Mouse (Mus musculus) gastrocnemius, adult 2 months (tissue): Measurements from ENCODE around the gene Spout1. TPM values are rescaled to one million over a fixed set of nuclear protein-coding genes. Genes with fewer than 3 reads are reported as not detected.
A peak's percentile ranks its signal among the peaks of the same experiment; 100 is the strongest.

ENCODE experiments used
- DNase-seq: peaks from one replicate; pipeline ENCODE4 v3.0.0; 2022
- H3K27ac ChIP-seq: fragments of 200-600 bp; 2 replicates; pipeline ENCODE4 v1.8.1; 2022; ENCODE audit warnings: mild to moderate bottlenecking
- H3K4me3 ChIP-seq: fragments of 200-600 bp; 2 replicates; pipeline ENCODE4 v1.8.1; 2022; ENCODE audit warnings: mild to moderate bottlenecking, moderate library complexity
- CTCF ChIP-seq: fragments of 200-600 bp; IDR thresholded peaks from 2 replicates; pipeline ENCODE4 v1.8.1; 2022; ENCODE audit warnings: antibody characterized with exemption, mild to moderate bottlenecking, moderate library complexity
- intact Hi-C: fragments of 180-260 bp; cut with DNase I; formaldehyde crosslinking; loops from one replicate; pipeline ENCODE4 v1.15.1; 2025
- long read RNA-seq, 2 experiments: library from polyadenylated mRNA; stranded (forward); transcript quantifications; one replicate each; pipeline ENCODE4 v2.0.0; 2021
- total RNA-seq, 2 experiments: library from RNA; stranded (reverse); gene quantifications; 2 replicates each; pipeline ENCODE4 v1.2.3; 2021

The Spout1 gene
- total RNA-seq, result 1 to 10 TPM; 4.2 to 4.5 TPM
- long read RNA-seq, experiment 1, partial matches to known transcripts, result 1 of 6 reads
- long read RNA-seq, experiment 1, other reads (novel, unspliced or antisense), result 1 of 6 reads
- long read RNA-seq, experiment 2, partial matches to known transcripts, result 0 of 5 reads
- long read RNA-seq, experiment 2, other reads (novel, unspliced or antisense), result 1 of 5 reads

DNA sequence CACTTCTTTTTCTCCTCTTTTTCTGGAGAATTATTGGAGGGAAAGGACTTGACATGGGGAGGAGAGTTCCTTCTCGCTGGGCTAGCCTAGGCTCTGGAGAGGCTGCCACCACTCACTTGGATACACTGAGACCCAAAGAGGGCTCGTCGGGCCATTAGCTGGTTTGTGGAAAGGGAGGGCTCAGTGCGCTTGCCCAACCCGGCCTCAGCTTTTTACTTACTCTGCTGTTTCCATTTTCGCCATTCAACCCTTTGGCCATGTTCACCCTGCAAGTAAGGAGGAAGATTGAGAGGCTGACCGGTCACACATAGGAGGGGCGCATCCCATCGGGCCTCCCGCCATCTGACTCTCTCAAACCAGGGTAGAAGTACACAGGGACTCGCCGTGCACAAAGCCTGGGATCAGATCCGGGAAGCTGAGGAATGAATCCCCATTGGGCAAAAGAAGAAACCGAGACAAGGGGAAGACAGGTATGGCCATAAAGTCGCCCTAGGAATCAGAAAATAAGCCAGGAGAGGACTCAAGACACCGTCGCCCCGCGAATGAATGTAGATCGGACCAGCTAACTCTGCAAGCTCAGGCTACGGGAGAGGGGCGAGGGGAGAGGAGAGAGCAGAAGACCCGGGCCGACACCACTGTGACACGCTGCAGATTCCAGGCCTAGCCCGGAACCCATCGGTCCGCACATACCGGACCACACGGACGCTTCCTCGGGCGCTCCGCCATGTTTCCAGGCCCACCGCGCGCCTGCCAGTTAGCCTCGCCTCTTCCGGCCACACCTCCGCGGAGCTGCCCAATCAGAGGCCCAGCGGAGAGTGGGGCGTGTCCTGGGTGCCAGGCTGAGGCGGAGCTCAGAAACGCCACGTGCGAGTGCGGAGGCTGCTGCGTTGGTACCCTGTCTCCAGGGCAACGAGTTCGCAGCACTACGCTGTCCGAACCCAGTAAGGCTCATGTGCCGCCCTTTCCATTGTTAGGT is at the start of gene Spout1:
TSS of gene Spout1 (minus strand) at position 760 of the 976 bp plus-strand sequence.
- peak; percentile 97 for DNase-seq
- intact Hi-C loops, result loop anchor here (1.0 to 2.0 kb wide), 3 partner anchors 27 to 92 kb away; partner anchors contain the start of genes Kyat1 and Lrrc8a
- peak within 1 kb of the TSS; percentile 85 for H3K27ac ChIP-seq
- H3K4me3 ChIP-seq, result peak within 1 kb of the TSS; percentile 87
- TF ChIP-seq CTCF, result no peak

DNA sequence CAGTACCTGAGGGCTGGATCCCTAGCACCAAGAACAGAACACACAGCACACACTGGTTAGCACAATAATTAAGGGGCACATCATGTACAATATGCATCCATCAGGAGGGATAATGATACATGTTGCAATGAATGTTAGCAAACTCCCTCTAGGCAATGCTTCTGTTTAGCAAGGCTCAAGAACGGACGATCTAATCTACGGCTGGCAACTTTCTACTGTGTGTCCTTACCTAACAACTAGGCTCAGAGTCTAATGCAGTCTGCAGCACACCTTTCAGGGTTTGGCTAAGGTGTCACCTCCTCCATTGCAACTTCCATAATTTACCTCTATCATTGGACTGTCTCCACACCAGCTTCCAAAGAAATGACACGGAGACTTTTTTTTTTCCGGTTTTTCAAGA is 38.0 kb upstream of the Spout1 start:
- H3K27ac ChIP-seq, result no peak overlapping the region
- TF ChIP-seq CTCF, result no peak
- no peak for DNase-seq
- H3K4me3 ChIP-seq, result no peak overlapping the region
- intact Hi-C loops, result no loop called here

DNA sequence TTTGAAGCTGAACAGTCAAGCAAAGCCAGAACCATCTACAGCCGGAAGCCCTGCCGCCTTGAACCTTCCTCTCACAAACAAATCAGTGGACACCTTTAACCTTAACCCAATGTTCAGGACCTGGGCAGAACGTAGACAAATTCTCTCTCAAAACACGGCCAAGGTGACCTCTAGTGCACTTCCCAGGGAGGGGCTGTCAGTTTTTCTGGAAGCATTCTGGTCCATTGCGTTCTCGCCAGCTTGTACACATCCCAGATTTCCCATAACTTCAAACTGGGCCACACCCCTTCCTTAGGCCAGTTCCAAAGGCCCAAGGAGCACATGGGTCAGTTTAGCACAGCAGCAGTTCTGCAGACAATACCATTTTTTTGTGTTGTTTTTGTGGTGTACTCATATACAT is 37.2 kb upstream of the Spout1 start:
- DNase-seq, result peak; percentile 31
- no peak for TF ChIP-seq CTCF
- intact Hi-C loops, result no loop called here
- Histone ChIP-seq H3K4me3 (no peak overlapping the region), H3K27ac (peak overlapping the region; percentile 58)

DNA sequence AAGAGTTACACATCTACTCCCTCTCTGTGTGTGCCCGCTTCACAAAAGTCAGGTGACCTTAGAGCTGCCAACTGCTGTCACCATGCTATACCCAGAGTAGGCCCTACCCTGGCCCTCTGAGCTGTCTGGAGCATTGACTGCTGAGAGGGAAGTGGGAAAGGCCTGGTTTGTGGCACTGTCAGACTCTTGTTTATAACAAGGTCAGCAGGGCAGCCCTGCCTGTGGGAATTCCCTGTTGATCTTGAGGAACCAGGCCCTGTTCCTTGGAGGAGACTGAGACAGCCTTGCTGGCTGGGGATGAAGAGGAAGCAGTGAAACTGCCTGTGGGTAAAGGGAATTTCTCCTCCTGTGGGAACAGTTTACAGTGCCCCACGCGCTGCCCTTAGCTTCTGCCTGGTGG is 36.5 kb upstream of the Spout1 start:
- intact Hi-C loops, result no loop called here
- peak; percentile 24 for DNase-seq
- Histone ChIP-seq H3K4me3 (no peak overlapping the region), H3K27ac (peak overlapping the region; percentile 58)
- TF ChIP-seq CTCF, result no peak

DNA sequence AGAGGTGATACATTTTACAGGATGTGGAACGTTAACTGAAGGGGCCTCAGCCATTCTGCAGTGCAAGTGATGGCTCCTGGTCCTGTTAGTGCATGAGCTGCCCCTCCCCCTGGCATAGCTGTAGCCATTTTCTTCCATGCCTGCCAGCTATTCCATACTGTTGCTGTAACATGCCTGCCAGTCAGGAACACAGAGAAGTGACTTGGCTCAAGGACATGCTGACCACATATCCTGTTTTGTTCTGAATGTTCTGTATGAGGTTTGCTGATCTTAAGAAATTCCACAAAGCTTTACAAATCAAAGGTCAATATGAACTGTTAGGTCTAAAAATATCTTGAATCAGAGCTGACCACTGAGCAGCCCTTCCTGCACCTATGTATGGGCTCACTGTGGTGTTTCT is 34.7 kb upstream of the Spout1 start:
- no peak for DNase-seq
- peak overlapping the region; percentile 12; the same call in 1 of the 2 replicates for H3K27ac ChIP-seq
- H3K4me3 ChIP-seq, result no peak overlapping the region
- TF ChIP-seq CTCF, result no peak
- intact Hi-C loops, result no loop called here

DNA sequence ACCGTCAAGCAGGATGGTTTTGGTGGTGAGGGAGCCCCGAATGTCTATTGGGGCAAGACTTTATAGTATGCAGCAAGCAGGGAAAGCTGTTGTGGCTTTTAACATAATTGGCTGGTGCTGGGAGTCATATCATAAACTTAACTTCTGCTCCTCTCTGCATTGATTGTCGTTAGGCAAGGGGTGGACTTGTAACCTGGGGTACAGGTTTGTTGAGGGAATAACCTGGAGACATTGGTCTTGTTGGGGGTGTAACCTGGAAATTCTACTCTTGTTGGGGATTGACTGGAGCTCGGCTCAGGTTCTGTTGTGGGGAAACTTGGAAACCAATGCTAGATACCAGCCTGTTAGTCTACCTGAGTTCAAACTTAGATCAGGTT is 33.9 kb upstream of the Spout1 start:
- no peak for TF ChIP-seq CTCF
- intact Hi-C loops, result no loop called here
- no peak overlapping the region for H3K4me3 ChIP-seq
- no peak overlapping the region for H3K27ac ChIP-seq
- DNase-seq, result peak; percentile 10

DNA sequence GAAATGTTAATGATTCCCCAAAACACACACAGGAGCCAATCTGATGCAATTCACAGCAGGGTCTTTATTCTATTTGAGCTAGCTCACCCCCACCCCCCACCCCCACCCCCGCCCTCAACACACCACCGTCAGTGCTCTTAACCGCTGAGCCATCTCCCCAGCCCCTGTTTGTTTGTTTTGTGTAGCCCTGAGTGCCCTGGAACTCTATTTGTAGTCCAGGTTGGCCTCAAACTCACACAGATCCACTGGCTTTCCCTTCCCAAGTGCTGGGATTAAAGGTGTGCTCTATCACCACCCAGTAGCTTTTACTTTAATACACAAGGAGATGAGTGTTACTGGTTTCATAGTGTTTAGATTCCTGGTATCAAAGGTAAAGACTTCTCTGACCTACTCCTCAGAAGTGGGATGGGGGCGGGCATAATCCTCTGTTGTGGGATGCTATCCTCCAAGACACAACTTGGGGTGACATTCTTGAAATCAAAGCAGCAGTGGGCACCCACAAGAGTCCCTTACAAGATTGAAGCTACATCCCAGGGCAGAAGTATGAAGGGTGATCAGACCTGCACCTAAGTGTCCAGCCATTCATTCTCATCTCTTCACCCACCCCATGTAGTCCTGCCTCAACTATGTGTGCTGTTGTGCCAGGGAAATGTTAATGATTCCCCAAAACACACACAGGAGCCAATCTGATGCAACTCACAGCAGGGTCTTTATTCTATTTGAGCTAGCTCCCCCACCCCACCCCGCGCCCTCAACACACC is 33.3 kb upstream of the Spout1 start:
- intact Hi-C loops, result no loop called here

DNA sequence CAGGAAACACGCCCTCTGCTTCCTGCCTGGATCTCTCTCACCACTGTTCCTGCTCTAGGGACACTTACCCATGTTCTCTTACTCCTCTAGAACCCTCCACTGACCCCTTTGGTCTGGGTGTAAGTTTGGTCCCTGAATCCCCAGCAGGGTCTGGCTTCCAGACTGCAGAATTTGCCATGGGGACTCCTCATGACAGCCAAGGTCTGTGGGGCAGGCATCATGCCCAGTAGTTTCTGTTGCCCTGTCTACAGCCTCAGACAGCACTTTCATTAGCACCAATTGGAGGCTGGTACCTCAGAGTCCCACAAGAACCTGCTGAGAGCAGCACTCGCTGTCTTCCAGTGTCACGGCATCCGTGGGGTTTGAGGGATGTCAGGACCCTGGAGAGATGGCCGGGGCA is 29.6 kb upstream of the Spout1 start:
- peak; percentile 3 for DNase-seq
- Histone ChIP-seq H3K27ac (no peak overlapping the region), H3K4me3 (no peak overlapping the region)
- intact Hi-C loops, result no loop called here
- TF ChIP-seq CTCF, result no peak

More for the DNA sequence above, 33.3 kb upstream of the Spout1 start:
- no peak for TF ChIP-seq CTCF
- Histone ChIP-seq H3K4me3 (no peak overlapping the region), H3K27ac (no peak overlapping the region)
- DNase-seq, result peak; percentile 5

DNA sequence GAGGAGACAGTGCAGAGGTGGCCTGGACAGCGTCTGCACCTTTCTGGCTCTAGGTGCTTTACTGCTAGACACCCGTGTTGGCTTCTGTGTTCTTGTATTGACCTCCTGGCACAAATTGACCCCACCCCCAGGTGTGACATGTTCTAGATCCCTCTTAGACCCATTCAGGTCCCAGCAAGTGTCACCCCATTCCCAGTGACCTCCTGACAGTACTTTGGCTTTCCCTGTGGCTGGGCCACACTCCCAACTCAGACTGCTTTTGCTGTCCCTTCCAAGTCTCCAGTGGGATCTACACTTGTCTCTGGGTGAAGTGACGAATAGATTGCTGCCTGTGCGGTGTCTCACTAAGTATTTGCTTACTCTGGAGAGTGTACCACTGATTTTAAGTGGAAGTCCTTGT is 29.1 kb upstream of the Spout1 start:
- Histone ChIP-seq H3K4me3 (no peak overlapping the region), H3K27ac (no peak overlapping the region)
- TF ChIP-seq CTCF, result no peak
- intact Hi-C loops, result no loop called here
- peak; percentile 10 for DNase-seq

DNA sequence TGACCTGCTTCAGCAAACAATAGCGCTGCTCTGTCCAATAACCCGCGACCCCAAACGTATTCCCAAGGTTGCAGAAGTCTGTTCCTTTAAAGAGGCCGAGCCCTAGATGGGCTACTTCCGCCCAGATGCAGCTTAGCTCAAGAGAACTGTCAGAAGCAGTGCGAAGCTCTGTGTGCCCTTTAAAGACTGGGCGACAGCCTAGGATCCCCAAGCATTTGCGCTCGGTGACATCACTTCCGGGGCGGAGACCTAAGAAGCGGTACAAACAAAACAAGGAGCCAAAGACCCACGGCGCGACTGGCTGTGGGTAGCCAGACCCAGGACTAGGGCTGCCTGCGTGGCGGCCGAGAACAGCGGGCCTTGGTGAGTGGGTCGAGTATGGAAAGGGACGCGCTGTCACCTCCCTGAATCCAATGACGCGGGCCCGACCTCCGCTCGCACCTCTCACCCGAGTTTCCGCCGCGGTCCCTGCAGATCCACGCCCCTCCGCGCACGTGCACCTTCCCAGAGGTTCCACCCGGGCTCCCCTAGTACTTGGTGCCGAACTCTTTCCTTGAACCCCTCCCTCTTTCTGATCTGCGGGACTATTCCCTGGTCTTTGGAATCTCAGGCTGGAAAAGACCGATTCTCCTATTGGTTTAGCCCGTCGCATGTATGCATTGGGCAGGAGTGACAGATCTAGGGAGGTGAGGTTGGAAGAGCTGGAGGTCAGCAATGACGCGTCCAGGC is 27.5 kb upstream of the Spout1 start, which contains the start of gene Kyat1:
TSS of gene Kyat1 (minus strand) at position 219 of the 729 bp plus-strand sequence.
- intact Hi-C loops, result loop anchor here (1.0 to 2.0 kb wide), 2 partner anchors 27 to 32 kb away; partner anchors contain the start of genes Lrrc8a and Spout1
- H3K27ac ChIP-seq, result peak within 1 kb of the TSS; percentile 94
- H3K4me3 ChIP-seq, result peak within 1 kb of the TSS; percentile 94
- TF ChIP-seq CTCF, result no peak
- peak; percentile 96 for DNase-seq

DNA sequence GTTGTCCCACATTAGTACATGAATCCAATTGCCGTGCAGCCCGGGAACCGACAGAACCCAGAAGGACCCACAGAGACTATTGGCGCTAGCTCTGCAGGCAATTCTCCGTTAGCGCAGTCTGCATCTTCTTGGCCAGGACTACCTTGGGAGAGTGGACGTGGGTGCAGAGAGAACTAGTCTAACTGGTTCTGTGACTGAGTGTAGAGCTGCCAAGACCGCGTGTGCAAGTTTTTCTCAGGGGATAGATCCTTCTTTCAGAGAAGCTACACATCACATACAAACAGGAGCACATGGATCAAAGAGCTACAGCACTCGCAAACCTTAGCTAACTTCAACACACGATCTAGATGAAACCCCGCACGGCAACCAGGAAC is 27.0 kb upstream of the Spout1 start:
- TF ChIP-seq CTCF, result no peak
- Histone ChIP-seq H3K4me3 (peak overlapping the region; percentile 94), H3K27ac (peak overlapping the region; percentile 94)
- DNase-seq, result peak; percentile 43
- intact Hi-C loops, result loop anchor here (2.0 kb wide), 1 partner anchor 26 kb away; the partner anchor contains the start of gene Spout1

DNA sequence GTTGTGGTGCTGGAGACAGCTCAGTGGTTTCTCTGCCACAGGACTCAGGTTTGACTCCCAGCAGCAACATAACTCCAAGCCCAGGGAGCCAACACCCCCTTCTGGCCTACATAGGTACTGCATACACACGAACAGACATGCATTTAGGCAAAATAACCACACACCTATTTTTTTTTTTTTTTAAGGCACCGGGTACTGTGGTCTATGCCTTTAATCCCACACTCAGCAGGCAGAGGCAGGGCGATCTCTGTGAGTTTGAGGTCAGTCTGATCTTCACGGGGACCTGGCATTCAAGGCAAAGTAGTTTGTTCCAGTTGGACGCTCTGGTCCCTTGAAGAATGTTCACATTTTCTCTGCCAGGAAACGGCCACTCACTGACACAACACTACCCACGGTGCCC is 25.2 kb upstream of the Spout1 start:
- Histone ChIP-seq H3K27ac (peak overlapping the region; percentile 58; the same call in 1 of the 2 replicates), H3K4me3 (no peak overlapping the region)
- intact Hi-C loops, result no loop called here
- peak; percentile 54 for TF ChIP-seq CTCF
- peak; percentile 17 for DNase-seq
